Mouse (Mus musculus): ENCODE results near the gene Ubr2. TPM values are rescaled to one million over a fixed set of nuclear protein-coding genes. Genes with fewer than 3 reads are reported as not detected.

Gene Ubr2
- polyA plus RNA-seq, 1 experiment from 2014 or later, result 19.2 TPM

- H3K4me1 ChIP-seq, result no peaks in the 10 kb centered on the region
- no peak overlapping the region for H3K4me3 ChIP-seq
- ATAC-seq (ENCODE audit: borderline replicate concordance, extremely low read depth, low FRiP score, low TSS enrichment), result no peak
- no peak overlapping the region for H3K27ac ChIP-seq
- H3K4me2 ChIP-seq, result no peak overlapping the region
- H3K27me3 ChIP-seq, result no peaks in the 10 kb centered on the region
- 93% methylated on average over 4 of the region's 4 CpGs for WGBS
- H3K9ac ChIP-seq, result no peak overlapping the region
- H3K36me3 ChIP-seq, result peaks cover 41% of the 10 kb centered on the region
- H3K9me3 ChIP-seq, result no peaks in the 10 kb centered on the region
Measured at GRCm38 (mm10) chr17:46998840-46999239, 11.5 kb downstream of the Ubr2 start.

- 58% methylated on average over 7 of the region's 7 CpGs for WGBS
- Histone ChIP-seq H3K27me3 (no peaks in the 10 kb centered on the region), H3K9me3 (no peaks in the 10 kb centered on the region), H3K4me3 (no peak overlapping the region), H3K4me1 (no peaks in the 10 kb centered on the region), H3K4me2 (no peak overlapping the region), H3K36me3 (peaks cover 56% of the 10 kb centered on the region), H3K27ac (no peak overlapping the region), H3K9ac (no peak overlapping the region)
- no peak for ATAC-seq (ENCODE audit: borderline replicate concordance, extremely low read depth, low FRiP score, low TSS enrichment)
Measured at GRCm38 (mm10) chr17:46996484-46996883, 13.9 kb downstream of the Ubr2 start.

GRCm38 (mm10) chr17:46995621-46996020 is 14.7 kb downstream of the Ubr2 start:
- no peaks in the 10 kb centered on the region for H3K27me3 ChIP-seq
- H3K4me1 ChIP-seq, result no peaks in the 10 kb centered on the region
- no peak overlapping the region for H3K27ac ChIP-seq
- WGBS, result 58% methylated on average over 3 of the region's 3 CpGs
- H3K4me2 ChIP-seq, result no peak overlapping the region
- H3K4me3 ChIP-seq, result no peak overlapping the region
- H3K9me3 ChIP-seq, result no peaks in the 10 kb centered on the region
- no peak for ATAC-seq (ENCODE audit: borderline replicate concordance, extremely low read depth, low FRiP score, low TSS enrichment)
- H3K9ac ChIP-seq, result no peak overlapping the region
- H3K36me3 ChIP-seq, result peaks cover 64% of the 10 kb centered on the region

GRCm38 (mm10) chr17:46994641-46995398 is 15.5 kb downstream of the Ubr2 start:
- Histone ChIP-seq H3K4me3 (no peak overlapping the region), H3K36me3 (peaks cover 64% of the 10 kb centered on the region), H3K4me1 (no peaks in the 10 kb centered on the region), H3K27ac (no peak overlapping the region), H3K27me3 (no peaks in the 10 kb centered on the region), H3K4me2 (no peak overlapping the region), H3K9ac (no peak overlapping the region), H3K9me3 (no peaks in the 10 kb centered on the region)
- 74% methylated on average over 10 of the region's 10 CpGs for WGBS
- no peak for ATAC-seq (ENCODE audit: borderline replicate concordance, extremely low read depth, low FRiP score, low TSS enrichment)

- WGBS, result 90% methylated on average over 8 of the region's 8 CpGs
- no peak overlapping the region for H3K9ac ChIP-seq
- ATAC-seq (ENCODE audit: borderline replicate concordance, extremely low read depth, low FRiP score, low TSS enrichment), result no peak
- H3K27ac ChIP-seq, result no peak overlapping the region
- no peak overlapping the region for H3K4me3 ChIP-seq
- H3K36me3 ChIP-seq, result peaks cover 62% of the 10 kb centered on the region
- H3K4me2 ChIP-seq, result no peak overlapping the region
- no peaks in the 10 kb centered on the region for H3K27me3 ChIP-seq
- no peaks in the 10 kb centered on the region for H3K4me1 ChIP-seq
- no peaks in the 10 kb centered on the region for H3K9me3 ChIP-seq
Measured at GRCm38 (mm10) chr17:46993625-46994024, 16.7 kb downstream of the Ubr2 start.

- no peak overlapping the region for H3K9ac ChIP-seq
- no peaks in the 10 kb centered on the region for H3K27me3 ChIP-seq
- no peak overlapping the region for H3K27ac ChIP-seq
- no peaks in the 10 kb centered on the region for H3K9me3 ChIP-seq
- H3K4me3 ChIP-seq, result no peak overlapping the region
- H3K4me2 ChIP-seq, result no peak overlapping the region
- peaks cover 86% of the 10 kb centered on the region for H3K36me3 ChIP-seq
- H3K4me1 ChIP-seq, result no peaks in the 10 kb centered on the region
- WGBS, result 81% methylated on average over 3 of the region's 3 CpGs
- no peak for ATAC-seq (ENCODE audit: borderline replicate concordance, extremely low read depth, low FRiP score, low TSS enrichment)
Measured at GRCm38 (mm10) chr17:46987631-46988030, 22.7 kb downstream of the Ubr2 start.

GRCm38 (mm10) chr17:46980050-46980449 is 30.3 kb downstream of the Ubr2 start:
- Histone ChIP-seq H3K27me3 (no peaks in the 10 kb centered on the region), H3K9me3 (no peaks in the 10 kb centered on the region)
- WGBS, result 90% methylated on average over 6 of the region's 6 CpGs

GRCm38 (mm10) chr17:46975183-46975582 is 35.2 kb downstream of the Ubr2 start:
- H3K27ac ChIP-seq, result no peak overlapping the region
- no peak overlapping the region for H3K9ac ChIP-seq
- peaks cover 94% of the 10 kb centered on the region for H3K36me3 ChIP-seq
- no peaks in the 10 kb centered on the region for H3K9me3 ChIP-seq
- no peak overlapping the region for H3K4me3 ChIP-seq
- no peaks in the 10 kb centered on the region for H3K27me3 ChIP-seq
- WGBS, result 70% methylated on average over 3 of the region's 3 CpGs
- ATAC-seq (ENCODE audit: borderline replicate concordance, extremely low read depth, low FRiP score, low TSS enrichment), result no peak
- H3K4me2 ChIP-seq, result no peak overlapping the region
- no peaks in the 10 kb centered on the region for H3K4me1 ChIP-seq

More at GRCm38 (mm10) chr17:46980050-46980449, 30.3 kb downstream of the Ubr2 start:
- Histone ChIP-seq H3K27ac (no peak overlapping the region), H3K36me3 (peaks cover 95% of the 10 kb centered on the region), H3K9ac (no peak overlapping the region), H3K4me3 (no peak overlapping the region), H3K4me1 (no peaks in the 10 kb centered on the region), H3K4me2 (no peak overlapping the region)
- no peak for ATAC-seq (ENCODE audit: borderline replicate concordance, extremely low read depth, low FRiP score, low TSS enrichment)

GRCm38 (mm10) chr17:46972603-46973002 is 37.8 kb downstream of the Ubr2 start:
- Histone ChIP-seq H3K36me3 (peaks cover 95% of the 10 kb centered on the region), H3K4me3 (no peak overlapping the region), H3K9ac (no peak overlapping the region), H3K27me3 (no peaks in the 10 kb centered on the region), H3K9me3 (no peaks in the 10 kb centered on the region), H3K4me2 (no peak overlapping the region), H3K27ac (no peak overlapping the region), H3K4me1 (no peaks in the 10 kb centered on the region)
- ATAC-seq (ENCODE audit: borderline replicate concordance, extremely low read depth, low FRiP score, low TSS enrichment), result no peak
- 90% methylated on average over 7 of the region's 7 CpGs for WGBS

- H3K9me3 ChIP-seq, result no peaks in the 10 kb centered on the region
- H3K4me2 ChIP-seq, result no peak overlapping the region
- no peak overlapping the region for H3K9ac ChIP-seq
- H3K4me1 ChIP-seq, result no peaks in the 10 kb centered on the region
- H3K27me3 ChIP-seq, result no peaks in the 10 kb centered on the region
- no peak overlapping the region for H3K4me3 ChIP-seq
- no peak overlapping the region for H3K27ac ChIP-seq
- no peak for ATAC-seq (ENCODE audit: borderline replicate concordance, extremely low read depth, low FRiP score, low TSS enrichment)
- WGBS, result 87% methylated on average over 14 of the region's 14 CpGs
- H3K36me3 ChIP-seq, result peaks cover 97% of the 10 kb centered on the region
Measured at GRCm38 (mm10) chr17:46966892-46967291, 43.5 kb downstream of the Ubr2 start.

GRCm38 (mm10) chr17:46963186-46963585 is 47.2 kb downstream of the Ubr2 start:
- no peak for ATAC-seq (ENCODE audit: borderline replicate concordance, extremely low read depth, low FRiP score, low TSS enrichment)
- Histone ChIP-seq H3K36me3 (peaks cover 89% of the 10 kb centered on the region), H3K4me2 (no peak overlapping the region), H3K4me3 (no peak overlapping the region), H3K9me3 (no peaks in the 10 kb centered on the region), H3K27ac (no peak overlapping the region), H3K9ac (no peak overlapping the region), H3K4me1 (no peaks in the 10 kb centered on the region), H3K27me3 (no peaks in the 10 kb centered on the region)
- WGBS, result 71% methylated on average over 13 of the region's 13 CpGs

- Histone ChIP-seq H3K9me3 (no peaks in the 10 kb centered on the region), H3K27me3 (no peaks in the 10 kb centered on the region), H3K27ac (no peak overlapping the region), H3K4me1 (no peaks in the 10 kb centered on the region), H3K36me3 (peaks cover 89% of the 10 kb centered on the region), H3K4me3 (no peak overlapping the region), H3K4me2 (no peak overlapping the region), H3K9ac (no peak overlapping the region)
- ATAC-seq (ENCODE audit: borderline replicate concordance, extremely low read depth, low FRiP score, low TSS enrichment), result no peak
- WGBS, result 71% methylated on average over 3 of the region's 3 CpGs
Measured at GRCm38 (mm10) chr17:46962153-46962552, 48.2 kb downstream of the Ubr2 start.
